Mouse (Mus musculus) CH12.LX (cell line): ENCODE data around the gene Kidins220.

ENCODE experiments used
- CTCF ChIP-seq, 2 experiments: IDR thresholded peaks in 1 of 2; conservative IDR thresholded peaks in 1 of 2; 2 replicates each; pipeline ENCODE4 v1.5.1; 2011 to 2012; ENCODE audit warnings: low read depth in 2 of 2, low read length in 2 of 2, improper control_type of control experiment in 1 of 2, inconsistent platforms in 1 of 2, mild to moderate bottlenecking in 1 of 2, moderate library complexity in 1 of 2
- NELFE ChIP-seq: IDR thresholded peaks from 2 replicates; pipeline ENCODE4 v1.6.1; 2011; ENCODE audit warnings: low read depth, low read length, improper control_type of control experiment
- POLR2A ChIP-seq: IDR thresholded peaks from 2 replicates; pipeline ENCODE4 v1.6.1; 2011; ENCODE audit warnings: low read depth, mild to moderate bottlenecking, improper control_type of control experiment, low read length
- SMC3 ChIP-seq: IDR thresholded peaks from 2 replicates; pipeline ENCODE4 v1.6.1; 2011; ENCODE audit warnings: low read depth, low read length, improper control_type of control experiment
- ZC3H11A ChIP-seq: IDR thresholded peaks from 2 replicates; pipeline ENCODE4 v1.6.1; 2012; ENCODE audit warnings: low read depth, mild to moderate bottlenecking, inconsistent platforms, low read length, improper control_type of control experiment

GRCm38 (mm10) chr12:24975115-24975733, 499 bp downstream of the Kidins220 start:
- TF ChIP-seq NELFE (no peak), POLR2A (no peak), CTCF (conservative IDR thresholded peaks at IDR 0.05 in 1 of 2, IDR thresholded peaks at IDR 0.05 in 1 of 2; ENCODE audit: low read depth in 2 of 2, low read length in 2 of 2) (peak; percentile 72 to 78), SMC3 (no peak), ZC3H11A (no peak)
